Mouse (Mus musculus): ENCODE measurements around the gene Crxos.
"Not testable (repeated sequence)": the region's sequence is repeated elsewhere in the genome, so short reads cannot be mapped to it uniquely, and the experiment has no call there.

The Crxos gene

DNA sequence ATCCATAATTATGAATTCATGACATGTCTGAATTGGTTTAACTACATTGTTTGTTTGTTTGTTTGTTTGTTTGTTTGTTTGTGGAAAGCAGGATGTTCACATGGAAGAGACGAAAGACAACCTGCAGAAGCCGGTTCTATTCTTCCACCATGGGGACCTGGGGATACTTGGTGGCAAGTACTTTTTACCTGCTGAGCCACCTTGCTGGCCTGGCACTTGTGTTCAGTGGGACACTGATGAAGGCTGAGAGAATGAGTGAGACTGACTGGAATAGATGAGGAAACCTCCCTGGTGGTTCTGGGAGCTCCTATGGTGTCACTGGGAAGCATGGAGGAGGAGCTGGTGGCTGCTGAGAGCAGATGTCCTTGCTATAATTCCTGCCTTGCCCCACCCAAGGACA, at the start of gene Crxos:
Crxos (plus strand) TSS at position 301 of the 400 bp plus-strand sequence.
- no peak for DNase-seq (ENCODE audit: low read depth)

DNA sequence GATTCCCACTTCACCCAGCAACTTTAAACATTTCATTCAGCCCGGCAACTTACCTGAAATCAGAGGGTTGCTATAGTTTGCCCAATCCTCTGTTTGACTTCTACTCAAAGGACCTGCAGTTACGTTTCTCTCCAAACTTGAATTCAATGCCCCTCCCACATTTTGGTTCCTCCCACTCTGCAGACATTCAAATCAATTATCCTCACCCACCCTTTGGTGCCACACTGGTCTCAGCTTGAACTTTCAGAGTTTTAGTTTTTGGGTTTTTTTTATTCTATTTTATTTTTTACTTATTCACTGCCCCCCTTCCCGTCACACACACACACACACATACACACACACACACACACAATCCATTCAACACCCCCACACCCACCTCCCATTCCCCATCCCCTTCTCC, 42.8 kb upstream of the Crxos start, which contains the start of gene Obox6:
Obox6 (minus strand) TSS at position 101 of the 400 bp plus-strand sequence.
- no peak for DNase-seq (ENCODE audit: low read depth)

DNA sequence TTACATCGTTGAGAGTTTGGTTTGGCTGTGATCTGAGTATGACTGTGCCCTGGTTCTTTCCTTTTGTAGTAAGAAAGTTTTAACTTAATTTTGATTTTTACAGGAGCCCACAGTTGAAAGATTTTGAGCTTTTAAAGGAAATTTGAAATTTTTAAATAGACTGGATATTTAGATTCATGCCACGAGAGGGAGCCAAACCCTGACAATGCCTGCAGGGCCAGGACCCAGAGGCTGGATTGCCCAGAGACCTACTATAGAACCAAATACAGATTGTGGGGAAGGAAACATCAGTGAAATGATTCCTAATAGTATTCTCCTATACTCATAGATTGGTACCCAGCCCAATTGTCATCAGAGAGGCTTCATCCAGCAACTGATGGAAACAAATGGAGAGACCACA, 22.8 kb upstream of the Crxos start:
- peak; percentile 1 for DNase-seq (ENCODE audit: low read depth)

DNA sequence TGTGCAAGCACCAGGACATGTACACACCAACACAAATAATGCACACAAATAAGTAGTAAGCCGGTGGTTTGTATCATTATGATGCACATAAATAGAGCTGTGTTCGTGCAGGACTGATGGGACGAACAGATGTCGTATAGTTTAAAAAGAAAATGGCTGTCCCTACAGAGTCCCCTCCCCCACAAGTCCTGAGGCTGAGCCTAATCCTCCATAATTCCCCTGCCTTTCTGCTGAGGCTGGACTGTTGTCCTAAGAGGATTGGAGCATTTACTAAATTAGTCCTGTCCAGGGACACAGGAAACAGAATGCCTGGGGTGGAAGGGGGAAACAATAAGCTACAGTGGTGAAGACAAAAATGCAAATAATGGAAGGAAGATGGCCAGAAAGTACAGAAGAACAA, 18.3 kb upstream of the Crxos start:
- DNase-seq (ENCODE audit: low read depth) = no peak

GRCm38 (mm10) chr7:15879756-15880155, 2.7 kb upstream of the Crxos start, which contains the start of gene Crx:
Gene Crx, minus strand, starts transcription at chr7:15879968.
- no peak for DNase-seq (ENCODE audit: low read depth)

DNA sequence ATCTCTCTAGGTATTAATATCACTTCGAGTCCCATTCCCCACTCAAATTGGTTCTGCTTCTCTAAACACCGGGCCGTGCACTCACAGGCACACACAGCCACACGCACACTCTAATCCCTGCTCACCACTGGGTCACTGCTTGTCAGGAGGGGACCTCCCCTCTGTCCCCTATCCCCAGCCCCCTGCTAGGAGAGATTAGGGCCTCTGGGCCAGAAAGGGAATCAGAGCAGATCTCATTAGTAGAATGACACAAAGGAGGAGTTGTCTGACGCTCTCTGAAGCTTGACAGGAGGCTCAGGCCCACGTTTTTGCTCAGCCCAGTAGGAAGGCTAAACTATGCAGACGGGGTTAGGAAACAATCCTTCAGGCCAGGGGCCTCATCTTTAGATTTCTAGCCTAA, 1.0 kb upstream of the Crxos start:
- DNase-seq (ENCODE audit: low read depth) = no peak

GRCm38 (mm10) chr7:15881831-15882230, 586 bp upstream of the Crxos start:
- no peak for DNase-seq (ENCODE audit: low read depth)

GRCm38 (mm10) chr7:15884127-15884526, 1.7 kb downstream of the Crxos start:
- no peak for DNase-seq (ENCODE audit: low read depth)

- no peak for DNase-seq (ENCODE audit: low read depth)
Observed at GRCm38 (mm10) chr7:15894251-15894650, 11.8 kb downstream of the Crxos start.

- no peak for DNase-seq (ENCODE audit: low read depth)
Observed at GRCm38 (mm10) chr7:15901366-15902048, 19.1 kb downstream of the Crxos start.

- no peak for DNase-seq (ENCODE audit: low read depth)
Observed at GRCm38 (mm10) chr7:15905861-15906260, 23.4 kb downstream of the Crxos start.

DNA sequence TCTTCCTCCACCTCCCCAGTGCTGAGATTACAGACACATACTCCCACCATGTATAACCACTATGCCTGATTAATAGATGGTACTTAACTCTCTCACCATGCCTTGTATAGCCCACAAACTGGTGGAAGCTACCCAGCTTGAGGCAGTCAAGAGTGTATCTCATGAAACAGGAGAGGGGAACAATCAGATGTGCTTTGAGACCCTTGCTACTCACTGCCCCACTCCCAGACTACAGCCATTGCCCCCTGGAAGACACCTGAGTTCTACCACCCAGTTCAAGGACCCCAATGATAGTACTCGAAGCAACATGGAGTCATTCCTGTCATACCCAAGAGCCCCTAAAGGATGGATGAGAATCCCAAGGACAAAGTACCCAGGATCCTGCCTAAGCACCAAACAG, 24.2 kb downstream of the Crxos start:
- no peak for DNase-seq (ENCODE audit: low read depth)

DNA sequence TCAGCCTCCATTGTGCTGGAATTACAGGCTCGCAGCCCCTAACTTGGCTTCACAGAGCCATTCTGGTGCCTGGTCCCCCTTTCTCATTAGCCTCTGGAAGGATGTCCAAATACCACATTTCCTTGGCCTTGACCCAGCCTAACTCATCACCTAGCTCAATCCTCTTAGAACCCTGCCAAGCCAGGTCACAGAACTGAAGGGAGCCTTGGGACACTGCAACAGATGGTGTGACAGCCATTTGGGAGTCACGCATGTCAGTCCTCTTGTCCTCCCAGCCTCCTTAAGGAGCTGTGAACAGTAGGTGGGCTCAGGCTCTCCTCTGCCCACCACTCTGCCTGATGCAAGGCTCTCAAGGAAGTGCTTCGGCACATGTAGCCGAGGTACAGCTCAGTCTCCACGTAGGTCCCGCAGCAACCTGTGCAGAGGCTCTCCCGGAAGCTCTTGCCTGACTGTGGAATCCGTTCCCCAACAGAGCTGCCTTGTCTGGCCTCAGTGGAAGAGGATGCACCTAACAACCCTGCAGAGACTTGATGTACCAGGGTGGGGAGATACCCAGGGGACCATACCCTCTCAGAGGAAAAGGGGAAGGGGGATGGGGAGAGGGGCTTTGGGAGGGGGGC, 25.7 kb downstream of the Crxos start:
- no peak for DNase-seq (ENCODE audit: low read depth)

DNA sequence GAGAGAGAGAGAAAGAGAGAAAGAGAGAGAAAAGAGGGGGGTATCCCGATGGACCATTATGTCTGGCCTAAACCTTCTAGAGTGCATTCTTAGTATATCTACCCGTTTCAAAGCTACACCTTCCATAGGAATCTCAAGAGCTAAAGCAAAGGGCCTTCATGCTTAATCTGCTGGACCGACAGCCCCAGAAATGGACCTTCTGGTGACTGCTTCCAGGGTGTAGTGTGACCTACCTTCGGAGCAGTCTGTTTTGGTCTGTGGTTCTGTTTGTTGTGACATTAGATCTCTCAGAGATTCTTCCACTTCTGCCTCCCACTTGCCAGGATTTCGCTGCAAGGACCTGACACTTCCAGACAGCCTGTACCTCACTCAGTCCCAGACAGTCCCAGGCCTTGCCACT, 28.1 kb downstream of the Crxos start:
- DNase-seq (ENCODE audit: low read depth) = no peak

GRCm38 (mm10) chr7:15912183-15912582, 29.8 kb downstream of the Crxos start:
- DNase-seq (ENCODE audit: low read depth) = no peak

- DNase-seq (ENCODE audit: low read depth) = no peak
Observed at GRCm38 (mm10) chr7:15914252-15914651, 31.8 kb downstream of the Crxos start.

DNA sequence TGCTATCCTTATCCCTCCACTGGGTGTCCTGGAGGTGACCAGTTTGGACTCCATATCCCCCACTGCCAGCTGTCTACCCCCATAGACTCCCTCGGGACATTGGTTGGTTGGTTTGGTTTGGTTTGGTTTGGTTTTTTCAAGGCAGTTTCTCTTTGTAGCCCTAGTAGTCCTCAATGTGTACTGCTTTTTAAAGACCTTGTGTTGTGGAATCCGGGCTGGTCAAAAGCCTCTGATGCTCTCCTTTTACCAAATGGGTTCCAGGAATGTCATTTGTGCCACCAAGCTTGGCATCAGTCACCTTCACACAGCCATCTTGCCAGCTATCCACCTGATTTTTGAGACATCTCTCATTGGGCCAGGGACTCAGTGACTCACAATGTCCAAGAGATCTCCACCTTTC, 32.3 kb downstream of the Crxos start:
- DNase-seq (ENCODE audit: low read depth) = no peak

GRCm38 (mm10) chr7:15915695-15916094, 33.3 kb downstream of the Crxos start:
- DNase-seq (ENCODE audit: low read depth) = not testable (repeated sequence)

DNA sequence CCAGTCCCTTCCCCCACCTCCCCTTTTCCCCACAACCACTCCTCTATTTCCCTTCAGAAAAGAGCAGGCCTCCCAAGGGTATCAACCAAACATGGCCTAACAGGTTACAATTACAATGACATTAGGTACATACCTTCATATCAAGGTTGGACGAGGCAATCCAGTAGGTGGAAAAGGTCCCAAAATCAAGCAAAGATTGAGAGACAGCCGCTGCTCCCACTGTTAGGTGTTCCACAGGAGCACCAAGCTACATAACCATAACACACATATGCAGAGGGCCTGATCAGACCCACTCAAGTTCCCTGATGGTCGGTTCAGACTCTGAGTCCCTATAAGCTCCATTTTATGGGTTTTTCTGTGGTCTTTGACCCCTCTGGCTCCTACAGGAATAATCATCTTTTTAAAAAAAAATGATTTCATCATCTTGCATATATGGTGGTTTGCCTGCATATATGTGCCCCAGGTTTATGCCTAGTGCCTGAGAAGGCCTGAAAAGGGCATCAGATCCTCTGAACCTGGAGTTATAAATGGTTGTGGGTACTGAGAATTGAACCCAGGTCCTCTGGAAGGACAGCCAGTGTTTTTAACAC, 33.8 kb downstream of the Crxos start:
- no peak for DNase-seq (ENCODE audit: low read depth)

GRCm38 (mm10) chr7:15916996-15917395, 34.6 kb downstream of the Crxos start:
- no peak for DNase-seq (ENCODE audit: low read depth)

DNA sequence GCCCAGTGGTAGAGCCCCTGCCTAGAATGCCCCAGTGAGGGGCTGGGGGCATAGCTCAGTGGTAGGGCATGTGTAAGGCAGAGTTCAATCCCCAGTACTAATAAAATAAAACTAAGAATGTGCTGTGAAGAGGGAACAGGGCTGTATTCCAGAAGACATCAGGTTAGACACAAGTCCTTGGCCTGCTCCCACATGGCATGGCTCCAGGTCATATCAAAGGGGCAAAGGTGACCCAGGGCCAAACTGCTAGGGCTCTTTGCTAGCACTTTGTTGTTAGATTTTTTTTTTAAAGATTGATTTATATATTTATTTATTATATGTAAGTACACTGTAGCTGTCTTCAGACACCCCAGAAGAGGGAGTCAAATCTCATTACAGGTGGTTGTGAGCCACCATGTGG, 36.0 kb downstream of the Crxos start:
- no peak for DNase-seq (ENCODE audit: low read depth)

GRCm38 (mm10) chr7:15919947-15920346, 37.5 kb downstream of the Crxos start:
- no peak for DNase-seq (ENCODE audit: low read depth)

DNA sequence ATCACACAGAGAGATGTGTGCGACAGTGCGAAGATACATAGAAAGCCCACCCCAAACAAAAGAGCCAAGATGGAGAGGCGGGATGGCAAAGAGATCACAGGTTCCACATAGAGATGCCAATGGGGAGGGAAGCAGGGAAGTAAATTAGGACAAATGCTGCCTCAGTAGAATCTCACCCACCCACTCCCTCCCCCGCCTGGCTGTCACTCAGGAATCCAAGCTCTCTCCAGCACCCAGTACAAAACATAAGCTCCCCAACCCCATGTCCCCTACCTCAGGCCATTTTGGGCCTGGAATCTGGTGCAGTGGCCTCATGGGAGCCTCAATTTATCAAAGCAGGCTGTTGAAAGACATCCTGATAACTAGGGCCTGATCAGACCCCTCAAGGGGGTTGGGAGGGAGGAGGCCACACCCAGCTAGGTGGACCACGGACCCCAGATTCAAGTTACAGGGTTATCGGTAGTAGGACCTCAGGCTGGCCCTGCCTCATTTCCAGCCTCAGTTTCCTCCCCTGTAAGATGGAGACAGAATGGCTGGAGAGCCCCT, 38.3 kb downstream of the Crxos start:
- DNase-seq (ENCODE audit: low read depth) = no peak

Data from fibroblast of lung, adult 2 months (primary cell).